Mouse (Mus musculus) ES-Bruce4 (cell line): ENCODE data around the gene Sfxn5.

Experiments
- CTCF ChIP-seq: IDR thresholded peaks from one replicate; pipeline ENCODE4 v1.8.1; 2011; ENCODE audit warnings: low read depth, low read length
- EP300 ChIP-seq: IDR thresholded peaks from 2 replicates; pipeline ENCODE4 v1.6.1; 2011; ENCODE audit warnings: low read depth, low read length; ENCODE audit not compliant: insufficient read depth
- POLR2A ChIP-seq: IDR thresholded peaks from one replicate; pipeline ENCODE4 v1.8.1; 2011; ENCODE audit warnings: low read length; ENCODE audit not compliant: insufficient read depth

GRCm38 (mm10) chr6:85333000-85333669 is at the start of gene Sfxn5:
- TF ChIP-seq CTCF (no peak), POLR2A (no peak), EP300 (no peak)
